Mouse (Mus musculus): ENCODE measurements around the gene Foxi2. TPM values are rescaled to one million over a fixed set of nuclear protein-coding genes. Genes with fewer than 3 reads are reported as not detected.

Gene Foxi2
- total RNA-seq (2018; cell fraction: chromatin; rRNA removed), result not detected
- total RNA-seq (2018; cell fraction: cytosol; rRNA removed), result not detected
- total RNA-seq (2018; cell fraction: nucleus; rRNA removed), result not detected
- polyA plus RNA-seq (2018), result not detected in 3 replicates

DNA sequence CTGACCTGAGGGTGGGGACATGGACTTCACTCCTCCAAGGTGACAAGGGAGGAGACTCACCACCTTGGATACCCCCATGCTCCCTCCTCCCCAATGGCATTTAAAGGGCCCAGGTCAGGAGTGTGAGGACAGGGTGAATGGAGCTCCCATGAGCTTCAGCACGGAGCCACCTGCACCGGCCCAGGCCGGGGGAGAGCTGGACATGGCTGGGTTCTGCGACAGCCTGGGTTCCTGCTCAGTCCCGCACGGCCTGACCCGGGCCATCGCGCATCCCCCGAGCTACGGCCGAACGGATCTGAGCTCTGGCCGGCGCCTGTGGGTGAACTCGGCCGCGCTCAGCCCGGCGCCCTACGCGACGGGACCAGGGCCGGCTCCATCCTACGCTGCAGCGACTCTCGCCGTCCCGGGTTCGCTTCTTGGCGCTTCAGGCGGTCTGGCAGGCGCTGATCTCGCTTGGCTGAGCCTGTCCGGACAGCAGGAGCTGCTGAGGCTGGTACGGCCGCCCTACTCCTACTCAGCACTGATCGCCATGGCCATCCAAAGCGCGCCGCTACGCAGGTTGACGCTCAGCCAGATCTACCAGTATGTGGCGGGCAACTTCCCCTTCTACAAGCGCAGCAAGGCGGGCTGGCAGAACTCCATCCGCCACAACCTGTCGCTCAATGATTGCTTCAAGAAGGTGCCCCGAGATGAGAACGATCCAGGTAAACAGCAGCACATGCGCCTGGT lies at the start of gene Foxi2:
TSS of gene Foxi2 (plus strand) at position 72 of the 729 bp plus-strand sequence.
- no peak within 1 kb of the TSS for H3K4me3 ChIP-seq (ENCODE audit: inconsistent target)
- H3K79me2 ChIP-seq (ENCODE audit: inconsistent target), result no peaks in the 10 kb centered on the region
- WGBS (ENCODE audit: missing documents), result 3% methylated on average over 51 of the region's 51 CpGs
- no peaks in the 10 kb centered on the region for H3K36me3 ChIP-seq (ENCODE audit: inconsistent target)
- no peak within 1 kb of the TSS for H3K27ac ChIP-seq

DNA sequence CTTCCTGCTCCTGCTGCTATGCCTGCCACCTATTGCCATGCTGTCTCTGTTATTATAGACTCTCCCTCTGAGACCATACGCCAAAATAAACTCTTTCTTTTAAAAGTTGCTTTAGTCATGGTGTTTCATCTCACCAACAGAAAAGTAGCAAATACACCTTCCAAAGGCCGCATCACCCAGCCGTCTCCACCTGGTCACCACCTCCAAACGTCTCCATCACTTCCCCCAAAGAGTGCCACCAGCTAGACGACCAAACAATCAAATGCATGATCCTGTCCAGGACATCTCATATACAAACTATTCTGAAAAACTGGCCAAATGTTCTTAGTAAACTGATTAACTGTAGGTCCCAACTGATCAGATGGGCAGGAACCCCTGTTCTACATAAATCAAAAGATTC lies 45.5 kb upstream of the Foxi2 start:
- Histone ChIP-seq H3K36me3 (ENCODE audit: inconsistent target) (no peaks in the 10 kb centered on the region), H3K79me2 (ENCODE audit: inconsistent target) (no peaks in the 10 kb centered on the region), H3K27ac (no peak overlapping the region), H3K4me3 (ENCODE audit: inconsistent target) (no peak overlapping the region)
- WGBS (ENCODE audit: missing documents), result 91% methylated on average over 5 of the region's 5 CpGs

DNA sequence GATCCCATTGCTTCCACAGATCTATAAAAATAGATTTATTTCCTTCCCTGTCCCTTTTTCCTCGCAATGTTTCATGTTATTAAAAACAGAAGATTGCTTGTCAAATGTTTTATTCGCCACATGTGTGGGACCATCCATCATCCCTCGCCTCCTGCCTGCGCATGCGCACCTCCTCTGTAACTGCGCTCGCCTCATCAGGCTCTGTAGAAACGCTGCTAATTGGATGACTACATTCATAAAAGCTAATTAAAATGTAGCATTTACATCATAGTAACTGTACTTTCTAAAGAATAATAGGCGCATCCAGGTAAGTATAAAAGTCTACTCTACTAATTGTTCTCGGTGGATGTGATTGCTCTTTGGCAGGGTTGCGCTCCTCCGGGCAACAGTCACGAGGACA lies 34.1 kb upstream of the Foxi2 start:
- Histone ChIP-seq H3K36me3 (ENCODE audit: inconsistent target) (no peaks in the 10 kb centered on the region), H3K4me3 (ENCODE audit: inconsistent target) (no peak overlapping the region), H3K27ac (no peak overlapping the region), H3K79me2 (ENCODE audit: inconsistent target) (no peaks in the 10 kb centered on the region)
- WGBS (ENCODE audit: missing documents), result 90% methylated on average over 13 of the region's 13 CpGs

DNA sequence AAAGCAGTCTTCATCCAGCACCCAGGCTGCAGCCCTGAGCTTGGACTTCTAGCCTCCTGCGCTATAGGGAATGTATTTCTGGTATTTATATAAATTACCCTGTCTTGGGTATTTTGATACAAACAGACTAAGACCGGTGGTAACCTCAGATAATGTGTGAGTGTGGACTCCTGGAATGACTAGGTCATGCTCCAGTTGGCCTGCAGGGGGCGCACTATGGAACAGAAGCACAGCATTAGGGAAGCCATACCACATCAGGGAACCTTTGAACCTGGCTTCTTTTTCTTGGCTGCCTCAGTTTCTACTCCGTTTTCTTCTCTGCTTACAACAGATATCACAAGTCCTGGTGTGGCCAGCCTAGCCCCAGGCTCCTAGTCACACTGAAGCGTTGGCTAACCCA lies 33.2 kb upstream of the Foxi2 start:
- Histone ChIP-seq H3K4me3 (ENCODE audit: inconsistent target) (no peak overlapping the region), H3K79me2 (ENCODE audit: inconsistent target) (no peaks in the 10 kb centered on the region)
- WGBS (ENCODE audit: missing documents), result 62% methylated on average over 5 of the region's 5 CpGs

DNA sequence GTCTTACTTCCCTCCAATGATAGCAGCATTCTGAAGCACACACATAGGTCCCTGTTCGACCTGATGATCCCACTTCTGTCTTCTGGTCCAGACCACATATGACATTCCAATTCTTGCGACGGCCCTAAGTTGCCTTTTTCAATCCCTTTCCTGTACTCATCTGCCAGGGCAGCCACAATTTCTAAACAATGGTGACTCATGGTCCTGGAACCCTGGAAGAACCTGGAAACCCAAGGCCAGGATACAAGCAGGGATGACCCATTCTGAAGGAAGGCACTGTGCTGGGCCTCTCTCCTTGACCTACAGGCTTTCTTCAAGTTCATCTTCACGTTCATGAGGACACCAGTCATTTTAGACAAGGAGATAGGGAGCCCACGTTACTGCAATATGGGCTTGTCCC lies 31.8 kb upstream of the Foxi2 start:
- 91% methylated on average over 5 of the region's 5 CpGs for WGBS (ENCODE audit: missing documents)
- Histone ChIP-seq H3K4me3 (ENCODE audit: inconsistent target) (no peak overlapping the region), H3K36me3 (ENCODE audit: inconsistent target) (no peaks in the 10 kb centered on the region), H3K27ac (no peak overlapping the region), H3K79me2 (ENCODE audit: inconsistent target) (no peaks in the 10 kb centered on the region)

More for the DNA sequence above, 33.2 kb upstream of the Foxi2 start:
- no peaks in the 10 kb centered on the region for H3K36me3 ChIP-seq (ENCODE audit: inconsistent target)
- H3K27ac ChIP-seq, result no peak overlapping the region

DNA sequence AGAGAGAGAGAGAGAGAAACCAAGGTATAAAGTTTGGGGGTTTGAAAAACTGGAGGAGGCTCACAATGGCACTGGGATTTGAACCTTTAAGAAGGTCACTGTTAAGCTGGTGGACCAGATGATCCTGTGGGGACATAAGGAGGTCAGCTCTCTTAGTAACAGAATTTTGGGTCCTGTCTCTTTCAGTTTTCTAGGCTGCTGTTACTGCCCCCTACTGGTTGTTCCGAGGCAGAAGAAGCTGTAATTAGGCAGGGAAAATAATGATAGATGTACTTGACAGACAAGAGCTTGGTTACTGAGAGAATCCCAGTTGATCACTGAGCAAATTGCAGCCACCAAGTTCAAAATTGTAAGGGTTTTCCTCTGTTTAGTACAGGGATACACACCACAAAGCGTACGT lies 21.1 kb upstream of the Foxi2 start:
- H3K4me3 ChIP-seq (ENCODE audit: inconsistent target), result no peak overlapping the region

DNA sequence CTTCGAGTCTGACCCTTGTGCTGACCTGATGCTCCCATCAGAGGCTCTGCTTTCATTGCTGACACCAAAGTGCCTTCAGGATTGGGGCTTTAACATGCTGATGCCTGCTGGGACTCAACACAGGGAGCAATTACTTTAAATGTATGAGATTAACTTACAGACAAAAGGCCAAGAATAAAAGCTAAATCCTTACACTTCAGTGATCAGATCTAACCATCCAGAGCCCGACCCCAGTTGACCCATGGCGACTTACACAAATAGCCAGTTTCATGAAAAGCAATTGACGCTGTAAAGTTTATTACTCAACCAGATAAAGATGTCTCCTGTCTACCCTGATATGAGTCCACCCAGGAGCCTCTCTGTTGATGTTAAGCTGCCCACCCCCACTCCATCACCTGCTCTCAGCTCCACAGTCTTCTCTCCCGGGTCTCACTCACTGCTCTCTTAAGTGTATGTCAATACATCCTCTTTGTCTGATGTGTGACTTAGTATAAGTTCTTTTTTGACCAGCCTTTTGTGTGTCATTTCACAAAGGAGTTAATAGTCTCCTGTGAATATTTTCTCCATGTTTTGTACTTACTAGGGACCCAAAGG lies 17.1 kb upstream of the Foxi2 start:
- Histone ChIP-seq H3K27ac (no peak overlapping the region), H3K4me3 (ENCODE audit: inconsistent target) (no peak overlapping the region), H3K79me2 (ENCODE audit: inconsistent target) (no peaks in the 10 kb centered on the region), H3K36me3 (ENCODE audit: inconsistent target) (no peaks in the 10 kb centered on the region)
- 40% methylated on average over 5 of the region's 5 CpGs for WGBS (ENCODE audit: missing documents)

More for the DNA sequence above, 21.1 kb upstream of the Foxi2 start:
- H3K36me3 ChIP-seq (ENCODE audit: inconsistent target), result no peaks in the 10 kb centered on the region
- no peaks in the 10 kb centered on the region for H3K79me2 ChIP-seq (ENCODE audit: inconsistent target)
- WGBS (ENCODE audit: missing documents), result 77% methylated on average over 2 of the region's 3 CpGs
- H3K27ac ChIP-seq, result no peak overlapping the region

DNA sequence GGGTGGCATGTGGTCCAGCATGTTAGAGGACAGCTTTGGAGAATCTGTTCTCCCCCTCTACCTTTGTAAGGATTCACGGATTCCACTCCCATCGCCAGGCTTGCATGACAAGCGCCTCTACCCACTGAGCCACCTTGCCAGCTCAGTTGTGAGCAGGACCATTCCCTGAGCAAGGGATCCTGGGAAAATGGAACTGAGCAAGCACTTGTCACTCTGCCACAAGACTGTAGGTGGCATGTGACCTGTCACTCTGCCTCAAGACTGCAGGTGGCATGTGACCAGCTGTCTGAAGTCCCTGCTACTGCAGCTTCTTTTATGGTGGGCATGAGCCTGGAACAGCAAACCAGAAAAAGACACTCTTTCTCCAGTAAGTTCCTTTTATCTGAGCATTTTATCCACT lies 15.7 kb upstream of the Foxi2 start:
- no peak overlapping the region for H3K4me3 ChIP-seq (ENCODE audit: inconsistent target)
- no peaks in the 10 kb centered on the region for H3K79me2 ChIP-seq (ENCODE audit: inconsistent target)
- no peaks in the 10 kb centered on the region for H3K36me3 ChIP-seq (ENCODE audit: inconsistent target)
- 82% methylated on average over 3 of the region's 3 CpGs for WGBS (ENCODE audit: missing documents)
- H3K27ac ChIP-seq, result no peak overlapping the region

DNA sequence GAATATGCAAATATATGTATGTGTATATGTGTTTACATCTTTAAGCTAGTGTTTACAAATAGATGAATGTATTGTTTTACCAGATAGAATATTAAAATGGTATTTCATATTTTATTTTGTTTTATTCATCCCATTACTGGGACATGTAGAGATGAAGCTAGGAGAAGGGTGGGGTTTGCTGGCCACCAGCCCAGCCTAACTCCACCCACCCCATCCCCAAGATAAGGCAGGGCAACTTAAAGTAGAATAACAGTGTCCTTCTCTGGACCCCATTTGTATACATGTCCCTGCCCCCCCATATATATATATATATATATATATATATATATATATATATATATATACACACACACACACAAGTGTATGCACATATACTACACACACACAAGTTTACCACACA lies 14.9 kb upstream of the Foxi2 start:
- Histone ChIP-seq H3K36me3 (ENCODE audit: inconsistent target) (no peaks in the 10 kb centered on the region), H3K4me3 (ENCODE audit: inconsistent target) (no peak overlapping the region), H3K79me2 (ENCODE audit: inconsistent target) (no peaks in the 10 kb centered on the region), H3K27ac (no peak overlapping the region)

DNA sequence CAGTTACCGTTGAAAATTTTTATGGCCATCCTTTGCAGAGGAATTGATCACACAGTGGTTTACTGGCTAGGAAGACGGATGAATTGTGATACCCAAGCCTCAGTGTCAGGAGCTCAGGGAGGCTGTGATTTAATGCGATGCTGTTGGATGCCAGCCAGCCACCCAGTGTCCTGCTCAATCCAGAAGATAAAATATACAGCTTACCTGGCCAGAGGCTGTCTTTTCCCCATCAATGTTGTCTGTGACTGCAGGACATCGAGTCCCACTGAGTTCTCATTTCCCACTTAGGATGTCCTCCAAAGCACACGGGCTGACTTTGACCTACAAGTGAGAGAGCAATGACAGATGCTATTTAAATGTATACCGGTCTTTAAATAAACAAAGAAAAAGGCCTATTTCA lies 13.0 kb upstream of the Foxi2 start:
- H3K27ac ChIP-seq, result no peak overlapping the region
- 78% methylated on average over 6 of the region's 6 CpGs for WGBS (ENCODE audit: missing documents)
- no peaks in the 10 kb centered on the region for H3K79me2 ChIP-seq (ENCODE audit: inconsistent target)
- H3K36me3 ChIP-seq (ENCODE audit: inconsistent target), result no peaks in the 10 kb centered on the region
- H3K4me3 ChIP-seq (ENCODE audit: inconsistent target), result no peak overlapping the region

DNA sequence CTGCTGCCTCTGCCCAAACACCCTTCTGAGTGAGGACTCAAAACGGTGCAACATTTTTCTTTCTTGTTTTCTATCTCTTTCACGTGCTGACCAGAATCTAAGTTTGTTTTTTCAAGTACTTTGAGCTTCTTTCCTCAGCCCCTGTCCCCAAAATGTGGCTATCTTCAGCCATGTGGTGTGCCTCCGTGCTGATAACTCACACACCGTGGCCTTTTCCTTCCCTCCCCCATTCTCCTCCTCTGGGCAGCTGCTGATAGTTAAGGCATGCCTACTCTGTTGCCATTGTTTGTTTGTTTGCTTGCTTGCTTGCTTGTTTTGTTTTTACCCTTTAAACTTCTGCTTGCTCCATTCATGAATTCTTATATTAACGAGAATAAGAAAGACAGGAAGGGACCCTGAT lies 12.2 kb upstream of the Foxi2 start:
- Histone ChIP-seq H3K27ac (no peak overlapping the region), H3K4me3 (ENCODE audit: inconsistent target) (no peak overlapping the region), H3K36me3 (ENCODE audit: inconsistent target) (no peaks in the 10 kb centered on the region), H3K79me2 (ENCODE audit: inconsistent target) (no peaks in the 10 kb centered on the region)
- 21% methylated on average over 5 of the region's 5 CpGs for WGBS (ENCODE audit: missing documents)

DNA sequence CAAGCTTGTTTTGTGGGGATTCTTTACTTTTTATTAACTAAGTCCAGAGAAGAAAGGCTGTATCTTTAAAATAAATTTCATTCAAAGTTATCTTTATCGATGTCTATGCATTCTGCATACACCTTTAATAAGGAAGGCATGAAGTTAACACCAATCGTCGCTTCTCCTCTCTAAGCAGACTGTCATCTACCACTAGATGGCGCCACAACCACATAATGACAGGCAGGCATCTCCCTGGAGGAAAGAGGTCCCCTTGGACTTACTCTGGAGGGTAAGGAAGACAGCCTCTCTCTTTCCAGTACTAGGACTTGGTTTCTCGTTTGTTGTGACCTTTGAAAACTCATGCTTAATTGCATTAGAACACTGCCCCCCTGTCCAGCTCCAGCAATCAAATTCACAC lies 6.7 kb upstream of the Foxi2 start:
- 9% methylated on average over 5 of the region's 5 CpGs for WGBS (ENCODE audit: missing documents)
- Histone ChIP-seq H3K27ac (no peak overlapping the region), H3K4me3 (ENCODE audit: inconsistent target) (no peak overlapping the region), H3K79me2 (ENCODE audit: inconsistent target) (no peaks in the 10 kb centered on the region), H3K36me3 (ENCODE audit: inconsistent target) (no peaks in the 10 kb centered on the region)

DNA sequence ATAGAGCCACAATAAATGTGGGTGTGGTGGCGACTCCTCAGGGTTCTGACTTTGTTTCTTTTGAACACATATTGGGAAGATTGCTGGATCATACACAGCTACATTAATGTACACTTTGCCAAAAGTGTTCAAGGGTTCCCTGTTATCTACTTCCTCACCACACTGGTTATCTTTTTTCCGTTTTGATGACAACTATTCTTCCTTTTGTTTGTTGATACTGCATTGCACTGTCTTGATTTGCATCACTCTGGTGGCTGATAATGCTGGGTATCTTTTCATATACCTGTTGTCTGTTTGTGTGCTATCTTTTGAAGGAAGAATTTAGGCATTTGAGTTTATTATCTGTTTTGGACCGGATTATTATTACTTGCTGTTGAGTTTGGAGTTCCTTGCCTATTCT lies 3.3 kb upstream of the Foxi2 start:
- WGBS (ENCODE audit: missing documents), result 67% methylated on average over 3 of the region's 3 CpGs
- Histone ChIP-seq H3K79me2 (ENCODE audit: inconsistent target) (no peaks in the 10 kb centered on the region), H3K27ac (no peak overlapping the region), H3K4me3 (ENCODE audit: inconsistent target) (no peak overlapping the region), H3K36me3 (ENCODE audit: inconsistent target) (no peaks in the 10 kb centered on the region)

DNA sequence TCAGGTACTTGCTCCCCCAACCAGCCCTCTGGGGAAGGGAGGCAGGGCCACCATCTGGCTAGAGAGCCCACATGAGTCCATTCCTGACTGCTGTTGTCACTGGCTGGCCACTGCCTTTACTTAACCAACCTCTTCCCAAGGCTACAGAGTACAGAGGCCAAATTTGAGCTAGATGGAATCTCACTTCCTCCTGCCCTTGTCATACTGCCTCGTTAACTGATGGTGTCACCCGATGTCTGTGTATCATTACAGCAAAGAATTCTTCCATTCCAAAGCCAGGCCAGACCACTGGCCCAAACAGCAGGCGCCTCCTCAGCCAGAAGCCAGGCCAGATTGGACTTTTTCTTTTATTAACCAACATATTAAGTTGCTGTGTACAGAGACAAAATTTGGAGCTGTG lies 1.6 kb upstream of the Foxi2 start:
- no peaks in the 10 kb centered on the region for H3K79me2 ChIP-seq (ENCODE audit: inconsistent target)
- no peak overlapping the region for H3K4me3 ChIP-seq (ENCODE audit: inconsistent target)
- no peaks in the 10 kb centered on the region for H3K36me3 ChIP-seq (ENCODE audit: inconsistent target)
- no peak overlapping the region for H3K27ac ChIP-seq
- 57% methylated on average over 3 of the region's 3 CpGs for WGBS (ENCODE audit: missing documents)

DNA sequence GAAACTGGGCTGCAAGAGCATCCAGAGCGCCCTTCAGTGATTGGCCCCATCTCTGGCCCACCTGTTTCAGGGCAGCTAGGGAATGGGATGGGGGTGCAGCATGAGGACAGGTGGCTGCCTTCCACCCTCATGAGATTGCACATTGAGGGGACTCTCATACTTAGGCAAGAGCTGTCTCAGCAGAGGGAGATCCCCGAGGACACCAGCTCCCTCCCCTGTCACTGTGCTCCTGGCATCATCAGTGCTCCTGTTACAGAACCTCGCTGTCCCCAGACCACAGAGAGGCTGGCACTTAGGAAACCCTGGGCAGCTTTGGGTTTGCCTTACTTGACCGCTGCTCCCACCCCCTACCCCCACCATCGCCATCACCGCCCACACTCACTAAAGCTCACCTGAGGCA lies 2.2 kb downstream of the Foxi2 start:
- 64% methylated on average over 6 of the region's 6 CpGs for WGBS (ENCODE audit: missing documents)
- H3K4me3 ChIP-seq (ENCODE audit: inconsistent target), result no peak overlapping the region
- no peaks in the 10 kb centered on the region for H3K36me3 ChIP-seq (ENCODE audit: inconsistent target)
- no peaks in the 10 kb centered on the region for H3K79me2 ChIP-seq (ENCODE audit: inconsistent target)
- H3K27ac ChIP-seq, result no peak overlapping the region

Measured in macrophage (primary cell).